Mouse (Mus musculus): ENCODE results near the gene Cog8.

- TF ChIP-seq CTCF (IDR thresholded peaks at IDR 0.05) (no peak), EP300 (IDR thresholded peaks at IDR 0.05) (no peak)
Measured at GRCm38 (mm10) chr8:107030058-107030457, 26.4 kb downstream of the Cog8 start.

All from lung, postnatal 0 days (tissue).